Mouse (Mus musculus): ENCODE results near the gene Hmox2.
"Not testable (repeated sequence)": the region's sequence is repeated elsewhere in the genome, so short reads cannot be mapped to it uniquely, and the experiment has no call there.

Gene Hmox2

GRCm38 (mm10) chr16:4683581-4684456 lies 42.3 kb upstream of the Hmox2 start:
- H3K36me3 ChIP-seq (ENCODE audit: insufficient read depth, low read length): peaks cover 31% of the 10 kb centered on the region
- no peak for TF ChIP-seq POU5F1 (IDR thresholded peaks at IDR 0.05; ENCODE audit: borderline replicate concordance, low read length)
- no peak for TF ChIP-seq NANOG (IDR thresholded peaks at IDR 0.05; ENCODE audit: borderline replicate concordance, low read length)
- no peak for TF ChIP-seq CTCF (conservative IDR thresholded peaks at IDR 0.05; ENCODE audit: low read length)
- no peaks in the 10 kb centered on the region for H3K27me3 ChIP-seq (ENCODE audit: insufficient read depth, low read length)
- H3K4me1 ChIP-seq (replicated peaks; ENCODE audit: low read depth, low read length): peaks cover 36% of the 10 kb centered on the region
- no peaks in the 10 kb centered on the region for H3K9me3 ChIP-seq (ENCODE audit: low read length)
- H3K4me3 ChIP-seq (replicated peaks; ENCODE audit: low read length): peak overlapping the region; percentile 100

DNA sequence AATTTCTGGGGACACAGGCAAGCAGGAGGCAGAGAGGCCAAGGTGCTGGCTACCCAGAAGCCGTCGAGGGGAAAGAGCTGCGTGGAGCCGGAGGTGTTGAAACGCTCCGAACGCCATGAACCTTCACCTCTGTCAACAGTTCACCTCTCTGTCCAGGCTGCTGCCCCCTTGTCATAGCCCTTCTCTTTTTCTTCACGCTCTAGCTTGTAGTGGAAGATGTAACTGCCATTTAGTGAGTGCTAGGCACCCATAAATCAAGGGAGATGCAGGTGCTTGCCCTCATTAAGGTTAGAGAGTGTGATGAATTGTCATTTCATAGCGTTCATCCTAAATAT lies 41.7 kb upstream of the Hmox2 start:
- Histone ChIP-seq H3K27me3 (ENCODE audit: insufficient read depth, low read length) (no peaks in the 10 kb centered on the region), H3K4me3 (replicated peaks; ENCODE audit: low read length) (peak overlapping the region; percentile 100), H3K9me3 (ENCODE audit: low read length) (no peaks in the 10 kb centered on the region), H3K36me3 (ENCODE audit: insufficient read depth, low read length) (peaks cover 37% of the 10 kb centered on the region), H3K4me1 (replicated peaks; ENCODE audit: low read depth, low read length) (peaks cover 34% of the 10 kb centered on the region)
- TF ChIP-seq NANOG (IDR thresholded peaks at IDR 0.05; ENCODE audit: borderline replicate concordance, low read length): no peak
- no peak for TF ChIP-seq POU5F1 (IDR thresholded peaks at IDR 0.05; ENCODE audit: borderline replicate concordance, low read length)

DNA sequence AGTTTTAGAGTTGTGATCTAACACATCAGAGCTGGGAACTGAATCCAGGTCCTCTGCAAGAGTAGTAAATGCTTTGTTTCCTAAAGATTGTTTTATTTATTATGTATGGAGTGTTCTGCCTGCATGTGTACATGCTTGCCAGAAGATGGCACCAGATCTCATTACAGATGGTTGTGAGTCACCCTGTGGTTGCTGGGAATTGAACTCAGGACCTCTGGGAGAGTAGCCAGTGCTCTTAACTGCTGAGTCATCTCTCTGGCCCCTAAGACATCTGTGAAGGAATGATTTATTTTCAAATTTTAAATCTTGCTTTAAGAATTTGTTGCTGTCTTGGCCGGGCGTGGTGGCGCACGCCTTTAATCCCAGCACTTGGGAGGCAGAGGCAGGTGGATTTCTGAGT lies 36.8 kb upstream of the Hmox2 start:
- TF ChIP-seq CTCF (conservative IDR thresholded peaks at IDR 0.05; ENCODE audit: low read length): peak; percentile 25
- H3K9me3 ChIP-seq (ENCODE audit: low read length); H3K4me3 ChIP-seq (replicated peaks; ENCODE audit: low read length); H3K27me3 ChIP-seq (ENCODE audit: insufficient read depth, low read length): not testable (repeated sequence)
- H3K36me3 ChIP-seq (ENCODE audit: insufficient read depth, low read length): peaks cover 87% of the 10 kb centered on the region
- H3K4me1 ChIP-seq (replicated peaks; ENCODE audit: low read depth, low read length): peaks cover 20% of the 10 kb centered on the region

DNA sequence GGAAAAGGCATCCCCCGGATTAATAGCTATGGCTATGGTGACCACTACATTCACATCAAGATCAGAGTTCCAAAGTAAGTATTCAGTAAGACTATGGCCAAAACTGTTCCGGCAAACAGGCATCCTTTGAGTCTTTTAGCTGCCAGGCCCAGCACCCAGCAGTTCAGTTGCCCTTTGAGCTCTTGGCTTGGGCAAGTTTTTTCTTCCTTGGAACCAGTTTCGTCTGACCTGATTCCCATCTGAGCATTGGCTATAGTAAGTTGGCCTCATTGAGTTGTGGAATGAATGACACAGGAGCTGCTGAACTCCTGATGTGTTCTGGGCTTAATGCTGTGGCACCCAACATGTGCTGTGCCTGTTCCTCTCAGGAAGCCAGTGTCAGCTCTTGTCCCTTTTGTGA lies 24.9 kb upstream of the Hmox2 start:
- Histone ChIP-seq H3K9me3 (ENCODE audit: low read length) (no peaks in the 10 kb centered on the region), H3K4me1 (replicated peaks; ENCODE audit: low read depth, low read length) (peaks cover 53% of the 10 kb centered on the region), H3K36me3 (ENCODE audit: insufficient read depth, low read length) (peaks cover 100% of the 10 kb centered on the region), H3K4me3 (replicated peaks; ENCODE audit: low read length) (no peak overlapping the region), H3K27me3 (ENCODE audit: insufficient read depth, low read length) (no peaks in the 10 kb centered on the region)
- TF ChIP-seq CTCF (conservative IDR thresholded peaks at IDR 0.05; ENCODE audit: low read length): no peak
- no peak for TF ChIP-seq NANOG (IDR thresholded peaks at IDR 0.05; ENCODE audit: borderline replicate concordance, low read length)
- no peak for TF ChIP-seq POU5F1 (IDR thresholded peaks at IDR 0.05; ENCODE audit: borderline replicate concordance, low read length)

DNA sequence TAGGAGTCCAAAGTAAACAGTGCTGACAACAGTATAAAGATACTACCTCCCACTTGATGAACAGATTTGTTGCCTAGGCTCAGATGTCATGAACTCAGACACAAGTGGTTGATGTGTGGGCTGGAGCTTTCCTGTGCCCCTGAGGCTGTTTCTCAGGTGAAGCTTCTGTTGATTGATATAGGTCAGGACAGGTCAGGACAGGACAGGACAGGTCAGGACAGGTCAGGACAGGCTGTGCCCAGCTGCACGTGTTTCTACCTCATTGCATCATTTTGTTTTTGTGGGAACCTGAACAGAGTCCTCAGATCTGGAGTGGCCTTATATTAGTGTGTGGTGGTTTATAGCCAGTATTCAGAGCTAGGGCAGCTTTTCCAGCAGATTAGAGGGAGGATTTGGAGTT lies 23.5 kb upstream of the Hmox2 start:
- H3K36me3 ChIP-seq (ENCODE audit: insufficient read depth, low read length): peaks cover 100% of the 10 kb centered on the region
- H3K4me1 ChIP-seq (replicated peaks; ENCODE audit: low read depth, low read length): peaks cover 56% of the 10 kb centered on the region
- no peaks in the 10 kb centered on the region for H3K27me3 ChIP-seq (ENCODE audit: insufficient read depth, low read length)
- TF ChIP-seq CTCF (conservative IDR thresholded peaks at IDR 0.05; ENCODE audit: low read length) (no peak), NANOG (IDR thresholded peaks at IDR 0.05; ENCODE audit: borderline replicate concordance, low read length) (no peak), POU5F1 (IDR thresholded peaks at IDR 0.05; ENCODE audit: borderline replicate concordance, low read length) (no peak)
- H3K9me3 ChIP-seq (ENCODE audit: low read length): no peaks in the 10 kb centered on the region
- no peak overlapping the region for H3K4me3 ChIP-seq (replicated peaks; ENCODE audit: low read length)

DNA sequence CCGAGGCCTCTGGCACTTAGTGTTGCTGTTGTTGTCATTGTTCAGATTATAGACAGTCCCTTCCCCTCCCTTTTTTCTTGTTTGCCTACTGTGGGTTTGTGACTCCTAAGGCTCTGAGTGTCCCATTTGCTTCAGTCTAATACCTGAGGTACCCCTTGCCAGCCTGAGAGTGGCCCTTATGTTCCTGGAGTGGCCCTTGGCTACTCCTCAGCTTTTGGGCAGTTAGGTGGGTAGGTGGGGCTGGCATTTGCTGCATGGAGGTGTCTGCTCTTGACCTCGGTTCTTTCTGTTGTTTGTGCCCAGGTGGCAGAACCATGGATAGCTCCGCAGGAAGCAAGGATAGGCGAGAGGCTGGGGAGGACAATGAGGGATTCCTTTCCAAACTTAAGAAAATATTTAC lies 20.6 kb upstream of the Hmox2 start:
- Histone ChIP-seq H3K36me3 (ENCODE audit: insufficient read depth, low read length) (peaks cover 100% of the 10 kb centered on the region), H3K27me3 (ENCODE audit: insufficient read depth, low read length) (no peaks in the 10 kb centered on the region), H3K4me1 (replicated peaks; ENCODE audit: low read depth, low read length) (peaks cover 45% of the 10 kb centered on the region), H3K9me3 (ENCODE audit: low read length) (no peaks in the 10 kb centered on the region), H3K4me3 (replicated peaks; ENCODE audit: low read length) (no peak overlapping the region)
- TF ChIP-seq CTCF (conservative IDR thresholded peaks at IDR 0.05; ENCODE audit: low read length): no peak
- TF ChIP-seq POU5F1 (IDR thresholded peaks at IDR 0.05; ENCODE audit: borderline replicate concordance, low read length): no peak
- no peak for TF ChIP-seq NANOG (IDR thresholded peaks at IDR 0.05; ENCODE audit: borderline replicate concordance, low read length)

DNA sequence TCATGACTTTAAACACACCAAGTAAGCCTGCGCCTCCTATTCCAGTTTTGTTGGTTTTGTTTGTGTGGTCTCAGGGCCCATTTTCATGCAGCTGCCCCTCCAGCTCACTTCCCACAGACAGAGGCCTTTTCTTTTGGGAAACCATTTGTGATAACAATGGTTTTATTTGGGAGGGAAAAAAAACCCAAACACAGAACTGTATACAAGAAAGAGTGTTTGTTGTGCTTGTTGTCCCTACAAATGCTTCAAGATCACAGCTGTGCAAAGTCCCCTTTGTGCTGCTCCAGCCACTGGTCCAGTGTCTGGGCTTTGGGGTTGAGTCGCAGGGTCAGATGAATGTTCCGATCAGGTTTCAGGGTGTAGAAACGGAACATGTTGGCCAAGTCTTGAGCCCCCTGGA lies 15.0 kb upstream of the Hmox2 start:
- Histone ChIP-seq H3K9me3 (ENCODE audit: low read length) (no peaks in the 10 kb centered on the region), H3K4me1 (replicated peaks; ENCODE audit: low read depth, low read length) (peaks cover 25% of the 10 kb centered on the region), H3K27me3 (ENCODE audit: insufficient read depth, low read length) (no peaks in the 10 kb centered on the region), H3K4me3 (replicated peaks; ENCODE audit: low read length) (no peak overlapping the region), H3K36me3 (ENCODE audit: insufficient read depth, low read length) (peaks cover 100% of the 10 kb centered on the region)
- no peak for TF ChIP-seq POU5F1 (IDR thresholded peaks at IDR 0.05; ENCODE audit: borderline replicate concordance, low read length)

- Histone ChIP-seq H3K4me1 (replicated peaks; ENCODE audit: low read depth, low read length) (peaks cover 25% of the 10 kb centered on the region), H3K36me3 (ENCODE audit: insufficient read depth, low read length) (peaks cover 79% of the 10 kb centered on the region), H3K4me3 (replicated peaks; ENCODE audit: low read length) (no peak overlapping the region), H3K9me3 (ENCODE audit: low read length) (no peaks in the 10 kb centered on the region), H3K27me3 (ENCODE audit: insufficient read depth, low read length) (no peaks in the 10 kb centered on the region)
- no peak for TF ChIP-seq NANOG (IDR thresholded peaks at IDR 0.05; ENCODE audit: borderline replicate concordance, low read length)
- no peak for TF ChIP-seq POU5F1 (IDR thresholded peaks at IDR 0.05; ENCODE audit: borderline replicate concordance, low read length)
- no peak for TF ChIP-seq CTCF (conservative IDR thresholded peaks at IDR 0.05; ENCODE audit: low read length)
Measured at GRCm38 (mm10) chr16:4713861-4714710, 12.1 kb upstream of the Hmox2 start.
